Mouse (Mus musculus) CD4-positive helper T cell, adult 2 months (primary cell): ENCODE data around the gene Plekhm2.

Source experiments
- DNase-seq: peaks from one replicate; pipeline ENCODE4 v3.0.0-alpha.2; 2012; ENCODE audit warnings: low read depth, missing footprints, low spot score

Plekhm2 gene

GRCm38 (mm10) chr4:141632111-141632873 is 32.4 kb downstream of the Plekhm2 start:
- no peak for DNase-seq

DNA sequence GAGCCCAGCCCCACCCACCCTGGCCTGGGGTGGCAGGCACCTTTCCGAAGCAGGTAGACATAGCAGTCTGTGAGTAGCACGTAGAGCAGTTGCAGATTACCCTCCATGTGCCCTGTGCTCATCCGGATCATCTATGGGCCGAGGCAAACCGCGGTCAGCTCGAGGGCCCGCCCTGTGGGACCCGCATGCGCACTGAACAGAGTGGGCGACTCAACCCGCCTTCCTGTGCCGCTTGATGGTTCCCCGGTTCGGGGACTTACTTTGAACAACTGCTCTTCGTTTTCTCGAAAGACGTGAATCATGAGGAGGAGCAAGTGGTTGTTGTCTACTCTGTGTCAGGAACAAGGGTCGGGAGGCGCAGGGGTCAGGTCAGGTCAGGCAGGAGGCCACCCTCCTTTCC is 33.4 kb downstream of the Plekhm2 start:
- DNase-seq: no peak

DNA sequence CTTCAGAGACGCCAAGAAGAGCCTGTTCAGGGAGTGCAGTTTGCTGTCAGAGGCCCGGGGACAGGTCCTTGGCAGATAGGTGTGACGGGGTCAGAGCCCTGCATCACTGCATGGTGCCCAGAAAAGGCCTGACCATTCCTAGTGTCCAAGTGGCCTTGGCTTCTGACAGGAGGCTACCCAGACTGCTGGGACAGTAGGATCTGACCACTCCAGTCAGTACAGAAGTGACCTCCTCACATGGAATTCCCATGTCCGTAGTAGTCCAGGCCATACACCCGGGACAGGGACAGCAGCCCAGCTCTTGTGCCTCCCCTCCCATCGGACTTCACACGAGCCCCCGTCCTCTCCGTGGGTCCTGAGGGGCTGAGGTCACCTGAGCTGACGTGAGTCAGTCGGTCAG is 34.7 kb downstream of the Plekhm2 start:
- no peak for DNase-seq

- no peak for DNase-seq
Observed at GRCm38 (mm10) chr4:141628661-141629060, 36.0 kb downstream of the Plekhm2 start.

DNA sequence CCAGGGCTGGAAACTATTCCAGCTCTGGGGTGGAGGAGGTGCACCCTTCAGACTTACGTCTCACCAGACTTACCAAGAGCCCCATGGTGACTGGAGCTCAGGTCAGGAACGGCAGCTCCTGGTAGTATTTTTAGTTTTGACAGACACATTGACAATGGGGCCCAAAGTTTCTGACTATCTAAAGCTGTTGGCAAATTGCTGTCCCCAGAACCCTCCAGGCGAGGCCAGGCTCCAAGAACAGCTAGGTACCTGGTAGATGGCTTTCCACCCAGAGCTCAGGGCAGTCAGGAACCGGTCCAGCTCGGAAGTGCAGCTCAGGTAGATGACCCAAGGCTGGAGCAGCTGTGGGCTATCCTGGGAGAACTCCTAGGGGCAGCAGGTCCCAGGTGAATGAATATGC is 37.2 kb downstream of the Plekhm2 start:
- DNase-seq: no peak

DNA sequence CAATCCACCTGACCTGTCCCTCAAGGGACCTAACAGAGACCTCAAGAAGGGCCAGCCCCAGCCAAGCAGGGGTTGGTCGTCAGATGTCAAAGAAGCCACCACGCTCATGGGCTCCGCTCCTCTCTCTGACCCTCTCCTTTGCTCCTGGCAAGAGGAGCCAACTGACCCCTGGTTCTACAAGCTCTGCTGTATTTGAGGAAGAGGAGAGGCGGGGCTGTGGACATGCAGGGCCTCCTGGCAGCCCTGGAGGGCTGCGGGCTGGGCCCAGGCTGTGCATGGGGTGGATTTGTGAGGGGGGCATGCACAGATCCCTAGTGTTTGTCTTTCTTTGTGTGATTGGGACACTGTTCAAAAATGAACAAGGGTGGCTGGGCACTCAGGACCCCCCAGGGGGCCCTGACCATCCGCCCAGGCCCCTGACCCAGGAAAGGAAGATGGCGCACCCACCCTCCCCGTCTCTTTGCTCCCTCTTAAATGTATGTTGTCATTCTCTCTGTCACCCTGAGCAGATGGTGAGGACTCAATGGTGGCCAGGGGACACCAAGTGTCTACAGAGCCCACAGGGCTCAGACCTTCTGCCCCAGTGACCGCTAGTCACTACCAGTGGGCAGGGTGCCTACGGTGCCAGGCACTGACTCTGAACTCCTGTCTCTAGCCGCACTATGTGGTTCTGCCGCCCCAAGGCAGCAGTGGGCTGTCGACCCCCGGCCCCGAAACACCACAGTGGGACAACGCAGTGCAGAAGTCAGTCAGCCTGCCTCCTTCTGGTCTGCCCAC is 38.7 kb downstream of the Plekhm2 start:
- DNase-seq: no peak

- peak; percentile 71 for DNase-seq
Observed at GRCm38 (mm10) chr4:141624983-141625773, 39.5 kb downstream of the Plekhm2 start.

DNA sequence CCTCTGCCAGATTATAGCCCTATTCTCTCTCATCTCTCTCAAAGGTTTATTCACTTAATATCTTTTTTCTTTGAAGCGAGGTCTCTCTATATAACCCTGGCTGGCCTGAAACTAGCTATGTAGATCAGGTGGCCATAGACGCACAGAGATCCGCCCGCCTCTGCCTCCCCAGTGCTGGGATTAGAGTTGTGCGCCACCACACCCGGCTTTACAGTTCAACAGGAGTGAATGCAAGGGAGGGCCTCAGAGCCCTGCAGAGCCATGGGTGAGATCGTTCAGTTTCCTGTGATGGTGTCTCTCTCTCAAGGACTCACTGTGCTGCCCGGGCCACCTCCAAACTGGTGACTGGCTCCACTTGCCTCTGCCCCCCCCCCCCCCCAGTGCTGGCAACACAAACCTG is 40.6 kb downstream of the Plekhm2 start:
- DNase-seq: no peak

- DNase-seq: no peak
Observed at GRCm38 (mm10) chr4:141623666-141624065, 41.0 kb downstream of the Plekhm2 start, which contains the start of gene Slc25a34. Gene Slc25a34 (minus strand): TSS chr4:141623821.

DNA sequence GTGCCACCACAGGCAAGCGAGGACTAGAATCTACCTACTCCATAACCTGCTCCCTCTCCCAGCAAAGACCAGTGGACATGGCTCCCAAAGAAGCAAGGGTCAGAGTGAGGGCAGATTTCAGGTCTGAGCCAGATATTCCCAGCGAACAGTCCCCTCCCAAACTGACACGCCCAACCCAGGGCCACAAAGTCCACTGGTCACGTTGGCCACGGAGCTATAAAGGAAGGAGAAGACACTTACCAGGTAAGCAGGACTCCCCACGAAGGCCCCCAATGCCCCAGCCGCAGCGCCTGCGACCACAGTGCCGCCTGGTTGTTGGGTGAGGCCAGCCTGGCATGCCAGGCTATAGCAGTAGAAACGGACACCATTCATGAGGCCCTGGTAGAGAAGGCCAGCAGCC is 41.7 kb downstream of the Plekhm2 start:
- DNase-seq: no peak

GRCm38 (mm10) chr4:141622580-141622979 is 42.1 kb downstream of the Plekhm2 start:
- no peak for DNase-seq

DNA sequence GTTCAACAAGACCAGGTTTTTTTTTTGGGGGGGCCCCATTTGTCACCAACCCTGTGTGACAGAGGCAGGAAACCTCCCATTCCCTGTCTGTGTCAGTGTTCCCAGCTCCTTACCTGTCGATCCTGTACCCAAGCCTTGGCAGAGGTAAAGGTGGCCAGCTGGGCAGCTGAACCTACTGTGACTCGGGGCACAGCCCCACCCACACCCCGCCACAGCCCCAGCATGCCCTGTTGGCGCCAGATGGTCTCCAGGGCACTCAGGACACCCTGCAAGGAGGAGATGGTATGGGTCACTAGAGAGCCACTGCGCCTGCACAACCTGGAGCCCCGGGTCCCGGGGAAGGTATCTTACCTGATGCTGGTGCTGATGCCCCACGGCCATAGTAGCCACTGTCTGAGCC is 42.6 kb downstream of the Plekhm2 start:
- DNase-seq: no peak

GRCm38 (mm10) chr4:141621297-141621696 is 43.4 kb downstream of the Plekhm2 start:
- no peak for DNase-seq

- no peak for DNase-seq
Observed at GRCm38 (mm10) chr4:141619299-141619883, 45.3 kb downstream of the Plekhm2 start.

- DNase-seq: peak; percentile 78
Observed at GRCm38 (mm10) chr4:141618565-141619243, 46.0 kb downstream of the Plekhm2 start, which contains the start of gene Tmem82. Gene Tmem82 (minus strand): TSS chr4:141618633.

DNA sequence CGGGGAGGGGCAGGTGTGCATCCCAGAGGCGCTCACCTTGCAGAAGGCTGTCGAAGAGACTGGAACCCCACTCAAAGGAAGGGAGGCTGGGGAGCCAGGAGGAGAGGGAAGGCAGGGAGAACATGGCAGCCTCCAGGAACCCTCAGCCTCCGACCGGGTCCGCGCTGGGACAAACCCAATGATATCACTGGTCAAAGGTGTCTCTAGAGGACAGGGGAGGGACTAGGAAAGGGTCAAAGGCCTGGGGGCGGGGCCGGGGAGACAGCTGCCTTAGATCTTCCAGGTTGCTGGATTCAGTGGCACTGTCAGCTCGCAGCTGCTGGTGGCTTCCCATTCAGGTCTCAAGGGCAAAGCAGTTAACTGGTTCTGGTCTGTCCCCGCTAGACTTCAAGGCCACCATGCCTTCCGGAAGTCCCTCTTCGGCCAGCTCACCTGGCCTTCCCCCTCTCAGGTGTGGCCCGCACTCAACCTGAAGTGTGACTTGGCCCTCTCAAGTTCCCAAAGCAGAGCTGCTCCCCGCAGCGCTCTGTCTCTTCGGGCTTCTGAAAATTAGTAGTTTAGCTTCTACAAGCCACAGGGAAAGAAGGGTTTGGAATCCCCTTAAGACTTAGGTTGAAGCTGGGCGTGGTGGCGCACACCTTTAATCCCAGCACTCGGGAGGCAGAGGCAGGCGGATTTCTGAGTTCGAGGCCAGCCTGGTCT is 46.7 kb downstream of the Plekhm2 start:
- peak; percentile 32 for DNase-seq

GRCm38 (mm10) chr4:141617299-141617698 is 47.4 kb downstream of the Plekhm2 start:
- DNase-seq: peak; percentile 63

- no peak for DNase-seq
Observed at GRCm38 (mm10) chr4:141616811-141617210, 47.9 kb downstream of the Plekhm2 start.

- DNase-seq: no peak
Observed at GRCm38 (mm10) chr4:141614946-141615345, 49.8 kb downstream of the Plekhm2 start.

GRCm38 (mm10) chr4:141609538-141609937 is 55.2 kb downstream of the Plekhm2 start:
- DNase-seq: no peak
